Mouse (Mus musculus) embryonic facial prominence, embryonic 13.5 days (tissue): ENCODE measurements around the gene AC109138.7. TPM values are rescaled to one million over a fixed set of nuclear protein-coding genes. Genes with fewer than 3 reads are reported as not detected.

Experiments used
- ATAC-seq: fragments of 200-750 bp; cut with Nextera tagmentation; 2 replicates; pipeline ENCODE4 v1.8.0; 2017; ENCODE audit warnings: low read depth; ENCODE audit not compliant: insufficient number of reproducible peaks, insufficient read depth, low FRiP score, low TSS enrichment
- H3K27ac ChIP-seq: fragments of 300-500 bp; sonication (generic); 2 replicates; pipeline ENCODE4 v1.5.1; 2015; ENCODE audit warnings: moderate library complexity, mild to moderate bottlenecking, inconsistent platforms
- H3K27me3 ChIP-seq: fragments of 300-500 bp; sonication (generic); 2 replicates; pipeline ENCODE4 v1.6.1; 2015; ENCODE audit warnings: mild to moderate bottlenecking, inconsistent platforms
- H3K36me3 ChIP-seq: fragments of 300-500 bp; sonication (generic); 2 replicates; pipeline ENCODE4 v1.6.1; 2015; ENCODE audit warnings: mild to moderate bottlenecking, inconsistent platforms
- H3K4me1 ChIP-seq: fragments of 300-500 bp; sonication (generic); 2 replicates; pipeline ENCODE4 v1.6.1; 2015; ENCODE audit warnings: inconsistent platforms
- H3K4me2 ChIP-seq: fragments of 300-500 bp; sonication (generic); 2 replicates; pipeline ENCODE4 v1.6.1; 2015; ENCODE audit warnings: moderate library complexity, mild to moderate bottlenecking, inconsistent platforms
- H3K4me3 ChIP-seq: fragments of 300-500 bp; sonication (generic); 2 replicates; pipeline ENCODE4 v1.5.1; 2015; ENCODE audit warnings: mild to moderate bottlenecking, inconsistent platforms
- H3K9ac ChIP-seq: fragments of 300-500 bp; sonication (generic); 2 replicates; pipeline ENCODE4 v1.6.1; 2015; ENCODE audit warnings: mild to moderate bottlenecking, inconsistent platforms
- H3K9me3 ChIP-seq: fragments of 300-500 bp; sonication (generic); 2 replicates; pipeline ENCODE4 v1.6.1; 2016; ENCODE audit warnings: inconsistent platforms
- WGBS: fragments of 180-500 bp; shearing (Covaris S2); methylation state at CpG from one replicate; pipeline ENCODE4 v1.1.7; 2015; ENCODE audit warnings: mixed read lengths; 5-methylcytosine and 5-hydroxymethylcytosine counted together
- polyA plus RNA-seq: library from polyadenylated mRNA; unstranded; fragments of >200 nt; fragmentation: Nextera tagmentation; extraction: Ambion mirVana; gene quantifications from 2 replicates; pipeline ENCODE4 v1.2.1, GENCODE M21; 2015

Gene AC109138.7
- polyA plus RNA-seq, 1 experiment from 2014 or later, result not detected

- WGBS, result 35% methylated on average over 3 of the region's 3 CpGs
- H3K4me1 ChIP-seq, result peaks cover 14% of the 10 kb centered on the region; the same call in 1 of the 2 replicates
- H3K9ac ChIP-seq, result peak overlapping the region; percentile 32; the same call in 1 of the 2 replicates
- no peaks in the 10 kb centered on the region for H3K9me3 ChIP-seq
- no peak overlapping the region for H3K27ac ChIP-seq
- H3K27me3 ChIP-seq, result no peaks in the 10 kb centered on the region
- H3K4me2 ChIP-seq, result no peak overlapping the region
- no peak for ATAC-seq
- no peak overlapping the region for H3K4me3 ChIP-seq
- H3K36me3 ChIP-seq, result no peaks in the 10 kb centered on the region
Measured at GRCm38 (mm10) chr19:4181892-4182291, 32.3 kb upstream of the AC109138.7 start.

GRCm38 (mm10) chr19:4183689-4184088 is 30.5 kb upstream of the AC109138.7 start:
- Histone ChIP-seq H3K4me2 (no peak overlapping the region), H3K36me3 (no peaks in the 10 kb centered on the region), H3K9me3 (no peaks in the 10 kb centered on the region), H3K27ac (no peak overlapping the region), H3K4me1 (peaks cover 14% of the 10 kb centered on the region; the same call in 1 of the 2 replicates), H3K27me3 (no peaks in the 10 kb centered on the region), H3K9ac (no peak overlapping the region), H3K4me3 (no peak overlapping the region)
- no peak for ATAC-seq
- WGBS, result 64% methylated on average over 2 of the region's 2 CpGs

- 0 out of 2 replicates have a peak overlapping the region, but pooled peaks have one; percentile 28 for H3K27ac ChIP-seq
- H3K36me3 ChIP-seq, result no peaks in the 10 kb centered on the region
- 50% methylated on average over 15 of the region's 15 CpGs for WGBS
- H3K4me2 ChIP-seq, result no peak overlapping the region
- no peak overlapping the region for H3K4me3 ChIP-seq
- no peaks in the 10 kb centered on the region for H3K27me3 ChIP-seq
- H3K4me1 ChIP-seq, result peaks cover 14% of the 10 kb centered on the region; the same call in 1 of the 2 replicates
- H3K9me3 ChIP-seq, result no peaks in the 10 kb centered on the region
- no peak for ATAC-seq
- H3K9ac ChIP-seq, result peak overlapping the region; percentile 44; the same call in 1 of the 2 replicates
Measured at GRCm38 (mm10) chr19:4184976-4185975, 28.9 kb upstream of the AC109138.7 start.

- no peak overlapping the region for H3K27ac ChIP-seq
- 79% methylated on average over 3 of the region's 3 CpGs for WGBS
Measured at GRCm38 (mm10) chr19:4187303-4187702, 26.9 kb upstream of the AC109138.7 start.

GRCm38 (mm10) chr19:4189051-4189620 is 25.0 kb upstream of the AC109138.7 start:
- Histone ChIP-seq H3K27ac (no peak overlapping the region), H3K4me2 (no peak overlapping the region), H3K9ac (no peak overlapping the region), H3K36me3 (peaks cover 11% of the 10 kb centered on the region), H3K9me3 (no peaks in the 10 kb centered on the region), H3K4me3 (no peak overlapping the region), H3K27me3 (no peaks in the 10 kb centered on the region), H3K4me1 (peaks cover 36% of the 10 kb centered on the region)
- 87% methylated on average over 12 of the region's 12 CpGs for WGBS
- ATAC-seq, result no peak

More at GRCm38 (mm10) chr19:4187303-4187702, 26.9 kb upstream of the AC109138.7 start:
- H3K27me3 ChIP-seq, result no peaks in the 10 kb centered on the region
- no peak overlapping the region for H3K4me3 ChIP-seq
- H3K4me1 ChIP-seq, result peaks cover 21% of the 10 kb centered on the region
- H3K9ac ChIP-seq, result no peak overlapping the region
- H3K9me3 ChIP-seq, result no peaks in the 10 kb centered on the region
- no peak for ATAC-seq
- H3K36me3 ChIP-seq, result no peaks in the 10 kb centered on the region
- no peak overlapping the region for H3K4me2 ChIP-seq

GRCm38 (mm10) chr19:4190831-4191334 is 23.3 kb upstream of the AC109138.7 start, which contains the start of gene Tbc1d10c:
Gene Tbc1d10c (minus strand): TSS chr19:4191284.
- 60% methylated on average over 4 of the region's 4 CpGs for WGBS
- Histone ChIP-seq H3K4me1 (peaks cover 29% of the 10 kb centered on the region), H3K9me3 (no peaks in the 10 kb centered on the region), H3K27ac (peak within 1 kb of the TSS; percentile 93), H3K9ac (peak within 1 kb of the TSS; percentile 99), H3K4me2 (peak within 1 kb of the TSS; percentile 95), H3K27me3 (no peaks in the 10 kb centered on the region), H3K4me3 (peak within 1 kb of the TSS; percentile 89), H3K36me3 (peaks cover 28% of the 10 kb centered on the region)
- ATAC-seq, result no peak

GRCm38 (mm10) chr19:4191528-4192250 is 22.5 kb upstream of the AC109138.7 start, which contains the start of gene Ppp1ca:
Gene Ppp1ca (plus strand): TSS chr19:4192065.
- ATAC-seq, result peak; percentile 88
- Histone ChIP-seq H3K9me3 (no peaks in the 10 kb centered on the region), H3K27ac (peak within 1 kb of the TSS; percentile 93), H3K27me3 (no peaks in the 10 kb centered on the region), H3K4me2 (peak within 1 kb of the TSS; percentile 95), H3K36me3 (peaks cover 36% of the 10 kb centered on the region), H3K4me1 (peaks cover 36% of the 10 kb centered on the region), H3K4me3 (peak within 1 kb of the TSS; percentile 89), H3K9ac (peak within 1 kb of the TSS; percentile 99)
- WGBS, result 7% methylated on average over 43 of the region's 47 CpGs

- H3K27me3 ChIP-seq, result no peaks in the 10 kb centered on the region
- H3K4me3 ChIP-seq, result peak overlapping the region; percentile 89
- H3K4me1 ChIP-seq, result peaks cover 39% of the 10 kb centered on the region
- H3K4me2 ChIP-seq, result peak overlapping the region; percentile 95
- no peaks in the 10 kb centered on the region for H3K9me3 ChIP-seq
- WGBS, result under 1% methylated on average over 46 of the region's 52 CpGs
- H3K9ac ChIP-seq, result peak overlapping the region; percentile 99
- H3K36me3 ChIP-seq, result peaks cover 44% of the 10 kb centered on the region
- ATAC-seq, result peak; percentile 50; the same call in 1 of the 2 replicates
- H3K27ac ChIP-seq, result peak overlapping the region; percentile 93
Measured at GRCm38 (mm10) chr19:4192251-4192985, 21.7 kb upstream of the AC109138.7 start.

GRCm38 (mm10) chr19:4193129-4193528 is 21.0 kb upstream of the AC109138.7 start:
- WGBS, result 60% methylated on average over 6 of the region's 6 CpGs
- no peak for ATAC-seq
- peaks cover 51% of the 10 kb centered on the region for H3K36me3 ChIP-seq

GRCm38 (mm10) chr19:4194021-4194724 is 20.0 kb upstream of the AC109138.7 start:
- no peaks in the 10 kb centered on the region for H3K9me3 ChIP-seq
- no peak overlapping the region for H3K27ac ChIP-seq
- H3K4me1 ChIP-seq, result peaks cover 39% of the 10 kb centered on the region
- ATAC-seq, result no peak
- no peak overlapping the region for H3K4me3 ChIP-seq
- 0 out of 2 replicates have a peak overlapping the region, but pooled peaks have one; percentile 99 for H3K9ac ChIP-seq
- peak overlapping the region; percentile 95; the same call in 1 of the 2 replicates for H3K4me2 ChIP-seq
- 88% methylated on average over 8 of the region's 8 CpGs for WGBS
- H3K27me3 ChIP-seq, result no peaks in the 10 kb centered on the region
- peaks cover 61% of the 10 kb centered on the region for H3K36me3 ChIP-seq

More at GRCm38 (mm10) chr19:4193129-4193528, 21.0 kb upstream of the AC109138.7 start:
- peak overlapping the region; percentile 93; the same call in 1 of the 2 replicates for H3K27ac ChIP-seq
- peak overlapping the region; percentile 89 for H3K4me3 ChIP-seq
- no peaks in the 10 kb centered on the region for H3K9me3 ChIP-seq
- H3K4me1 ChIP-seq, result peaks cover 39% of the 10 kb centered on the region
- no peaks in the 10 kb centered on the region for H3K27me3 ChIP-seq
- peak overlapping the region; percentile 99 for H3K9ac ChIP-seq
- H3K4me2 ChIP-seq, result peak overlapping the region; percentile 95
